Mouse (Mus musculus) liver, adult 2 months (tissue): ENCODE measurements around the gene Zbtb34.
A peak's percentile ranks its signal among the peaks of the same experiment; 100 is the strongest.

Experiments
- CTCF ChIP-seq: fragments of 200-500 bp; IDR thresholded peaks from 2 replicates; pipeline ENCODE4 v1.5.1; 2011; ENCODE audit warnings: low read depth, low read length, control low read depth
- POLR2A ChIP-seq: fragments of 200-500 bp; IDR thresholded peaks from 2 replicates; pipeline ENCODE4 v1.6.1; 2011; ENCODE audit warnings: low read length, control low read depth; ENCODE audit not compliant: insufficient read depth; ENCODE audit errors: extremely low read depth

DNA sequence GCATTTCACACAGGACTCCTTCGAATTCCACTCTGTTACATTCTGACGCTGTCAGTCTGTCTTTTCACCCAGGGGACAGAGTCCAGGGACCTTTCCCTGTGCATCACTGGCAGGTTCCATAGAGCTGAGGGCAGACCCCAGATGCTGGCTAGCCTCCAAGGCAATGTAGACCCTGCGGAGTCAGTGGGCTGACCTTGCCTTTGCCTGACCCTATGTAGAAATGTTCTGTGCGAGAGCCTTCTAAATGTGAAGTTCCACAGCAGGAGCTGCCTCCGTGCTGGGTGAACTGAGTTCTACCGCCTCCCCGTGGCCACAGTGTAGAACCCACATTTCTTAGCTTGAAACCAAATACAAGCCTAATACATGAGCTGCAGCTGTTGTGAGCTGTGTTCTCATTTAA is 28.9 kb downstream of the Zbtb34 start:
- no peak for TF ChIP-seq POLR2A
- TF ChIP-seq CTCF, result peak; percentile 88
